Mouse (Mus musculus) hindbrain, postnatal 0 days (tissue): ENCODE results near the gene Abhd16a. TPM values are rescaled to one million over a fixed set of nuclear protein-coding genes. Genes with fewer than 3 reads are reported as not detected.

Experiments used
- ATAC-seq: fragments of 200-750 bp; cut with Nextera tagmentation; 2 replicates; pipeline ENCODE4 v1.8.0; 2017; ENCODE audit warnings: mild to moderate bottlenecking, moderate TSS enrichment, moderate library complexity
- DNase-seq: peaks from one replicate; pipeline ENCODE4 v3.0.0-alpha.2; 2015; ENCODE audit warnings: low spot score
- H3K27ac ChIP-seq: fragments of 300-500 bp; sonication (generic); 2 replicates; pipeline ENCODE4 v1.5.1; 2014; ENCODE audit warnings: mild to moderate bottlenecking
- H3K27me3 ChIP-seq: fragments of 300-500 bp; sonication (generic); 2 replicates; pipeline ENCODE4 v1.6.1; 2014; ENCODE audit warnings: low read length, mixed read lengths; ENCODE audit not compliant: insufficient read depth
- H3K36me3 ChIP-seq: fragments of 300-500 bp; sonication (generic); 2 replicates; pipeline ENCODE4 v1.6.1; 2014; ENCODE audit warnings: low read length, mixed read lengths; ENCODE audit not compliant: insufficient read depth
- H3K4me1 ChIP-seq: fragments of 300-500 bp; sonication (generic); 2 replicates; pipeline ENCODE4 v1.6.1; 2014; ENCODE audit warnings: antibody characterized with exemption, low read length, mixed read lengths; ENCODE audit not compliant: insufficient read depth
- H3K4me2 ChIP-seq: fragments of 300-500 bp; sonication (generic); 2 replicates; pipeline ENCODE4 v1.6.1; 2014; ENCODE audit warnings: low read depth, mild to moderate bottlenecking, low read length, moderate library complexity, mixed read lengths
- H3K4me3 ChIP-seq: fragments of 300-500 bp; sonication (generic); 2 replicates; pipeline ENCODE4 v1.5.1; 2014; ENCODE audit warnings: low read length
- H3K9ac ChIP-seq: fragments of 300-500 bp; sonication (generic); replicated peaks from 2 replicates; pipeline ENCODE4 v1.6.1; 2014; ENCODE audit warnings: mild to moderate bottlenecking, low read length, moderate library complexity, mixed read lengths
- H3K9me3 ChIP-seq: fragments of 300-500 bp; sonication (generic); 2 replicates; pipeline ENCODE4 v1.6.1; 2016; ENCODE audit warnings: low read length, mixed read lengths
- CTCF ChIP-seq: IDR thresholded peaks from 2 replicates; pipeline ENCODE4 v1.5.1; 2016; ENCODE audit warnings: antibody characterized with exemption, control low read depth, low read depth
- WGBS: fragments of 180-500 bp; shearing (Covaris S2); extraction: QIAGEN DNeasy Blood & Tissue Kit; methylation state at CpG from one replicate; pipeline ENCODE4 v1.1.7; 2014; 5-methylcytosine and 5-hydroxymethylcytosine counted together
- polyA plus RNA-seq: library from polyadenylated mRNA; unstranded; fragments of >200 nt; fragmentation: Nextera tagmentation; extraction: Ambion mirVana; gene quantifications from 2 replicates; pipeline ENCODE4 v1.2.1, GENCODE M21; 2015
- total RNA-seq: library from RNA; depleted of rRNA; stranded (reverse); fragments of >200 nt; gene quantifications from 2 replicates; pipeline ENCODE4 v1.2.3, GENCODE M21; 2014

The Abhd16a gene
- total and polyA plus RNA-seq, 2 experiments from 2014 or later, result 121 to 158 TPM

GRCm38 (mm10) chr17:35097164-35097655 lies 8.1 kb downstream of the Abhd16a start:
- no peaks in the 10 kb centered on the region for H3K4me1 ChIP-seq
- TF ChIP-seq CTCF, result no peak
- DNase-seq (no peak), ATAC-seq (no peak)
- H3K9me3 ChIP-seq, result no peaks in the 10 kb centered on the region
- no peak overlapping the region for H3K4me3 ChIP-seq
- 68% methylated on average over 12 of the region's 12 CpGs for WGBS
- H3K9ac ChIP-seq, result no peak overlapping the region
- no peak overlapping the region for H3K4me2 ChIP-seq
- H3K36me3 ChIP-seq, result peaks cover 72% of the 10 kb centered on the region
- no peak overlapping the region for H3K27ac ChIP-seq
- no peaks in the 10 kb centered on the region for H3K27me3 ChIP-seq

GRCm38 (mm10) chr17:35100196-35100765 lies 11.2 kb downstream of the Abhd16a start:
- Histone ChIP-seq H3K4me2 (no peak overlapping the region), H3K36me3 (peaks cover 70% of the 10 kb centered on the region), H3K27ac (no peak overlapping the region), H3K4me1 (no peaks in the 10 kb centered on the region), H3K27me3 (no peaks in the 10 kb centered on the region), H3K4me3 (no peak overlapping the region), H3K9me3 (no peaks in the 10 kb centered on the region), H3K9ac (no peak overlapping the region)
- ATAC-seq (no peak), DNase-seq (no peak)
- 78% methylated on average over 10 of the region's 10 CpGs for WGBS
- TF ChIP-seq CTCF, result no peak

DNA sequence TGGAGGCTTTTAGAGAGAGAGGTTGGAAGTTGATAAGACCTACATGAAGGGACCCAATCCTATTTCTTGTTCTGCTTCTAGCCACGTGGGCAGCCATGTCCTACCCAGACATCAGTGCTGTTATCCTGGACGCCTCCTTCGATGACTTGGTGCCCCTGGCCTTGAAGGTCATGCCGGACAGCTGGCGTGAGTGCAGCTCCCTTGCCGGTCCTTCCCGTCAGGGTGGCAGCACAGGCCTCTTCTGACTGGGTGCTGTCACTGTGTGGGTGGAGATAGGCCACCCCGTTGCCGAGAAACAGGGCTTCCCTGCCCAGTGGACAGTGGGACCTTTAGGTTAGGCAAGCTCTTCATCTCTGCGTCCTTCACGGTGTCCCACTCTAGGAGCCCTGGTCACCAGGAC lies 12.1 kb downstream of the Abhd16a start:
- H3K4me3 ChIP-seq, result no peak overlapping the region
- H3K27me3 ChIP-seq, result no peaks in the 10 kb centered on the region
- whole genome bisulfite sequencing, result 90% methylated on average over 11 of the region's 11 CpGs
- no peak for ATAC-seq
- H3K36me3 ChIP-seq, result peaks cover 67% of the 10 kb centered on the region
- no peaks in the 10 kb centered on the region for H3K9me3 ChIP-seq
- no peak for DNase-seq
- no peak overlapping the region for H3K4me2 ChIP-seq
- TF ChIP-seq CTCF, result no peak
- H3K27ac ChIP-seq, result no peak overlapping the region
- no peak overlapping the region for H3K9ac ChIP-seq
- no peaks in the 10 kb centered on the region for H3K4me1 ChIP-seq

DNA sequence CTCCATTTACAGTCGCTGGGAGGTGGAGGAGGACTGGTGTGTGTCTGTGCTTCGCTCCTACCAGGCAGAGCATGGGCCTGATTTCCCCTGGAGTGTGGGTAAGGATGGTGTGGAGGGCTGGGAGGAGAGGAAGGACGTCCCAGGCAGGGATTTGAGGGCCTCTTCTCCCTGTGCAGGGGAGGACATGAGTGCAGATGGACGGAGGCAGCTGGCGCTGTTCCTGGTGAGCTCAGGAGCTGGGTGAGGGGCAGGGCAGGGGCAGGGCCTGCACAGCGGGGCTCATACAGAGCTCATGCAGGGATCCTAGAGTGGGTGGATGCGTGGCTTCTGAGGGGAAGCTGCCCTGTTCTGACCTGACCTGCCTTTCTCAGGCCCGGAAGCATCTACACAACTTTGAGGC lies 13.2 kb downstream of the Abhd16a start:
- Histone ChIP-seq H3K27ac (no peak overlapping the region), H3K9me3 (no peaks in the 10 kb centered on the region), H3K4me3 (no peak overlapping the region), H3K27me3 (no peaks in the 10 kb centered on the region), H3K4me1 (no peaks in the 10 kb centered on the region), H3K9ac (no peak overlapping the region), H3K4me2 (no peak overlapping the region), H3K36me3 (peaks cover 63% of the 10 kb centered on the region)
- WGBS, result 67% methylated on average over 7 of the region's 8 CpGs
- DNase-seq, result no peak
- TF ChIP-seq CTCF, result no peak
- no peak for ATAC-seq

GRCm38 (mm10) chr17:35103221-35103690 lies 14.2 kb downstream of the Abhd16a start:
- H3K4me3 ChIP-seq, result no peak overlapping the region
- H3K9me3 ChIP-seq, result no peaks in the 10 kb centered on the region
- no peak for DNase-seq
- H3K27ac ChIP-seq, result no peak overlapping the region
- WGBS, result 67% methylated on average over 6 of the region's 6 CpGs
- H3K4me2 ChIP-seq, result no peak overlapping the region
- TF ChIP-seq CTCF, result no peak
- no peak for ATAC-seq
- H3K9ac ChIP-seq, result no peak overlapping the region
- H3K36me3 ChIP-seq, result peaks cover 57% of the 10 kb centered on the region
- no peaks in the 10 kb centered on the region for H3K27me3 ChIP-seq
- no peaks in the 10 kb centered on the region for H3K4me1 ChIP-seq

- H3K36me3 ChIP-seq, result peaks cover 50% of the 10 kb centered on the region
These were observed 15.0 kb downstream of the Abhd16a start for GRCm38 (mm10) chr17:35104079-35104478.

DNA sequence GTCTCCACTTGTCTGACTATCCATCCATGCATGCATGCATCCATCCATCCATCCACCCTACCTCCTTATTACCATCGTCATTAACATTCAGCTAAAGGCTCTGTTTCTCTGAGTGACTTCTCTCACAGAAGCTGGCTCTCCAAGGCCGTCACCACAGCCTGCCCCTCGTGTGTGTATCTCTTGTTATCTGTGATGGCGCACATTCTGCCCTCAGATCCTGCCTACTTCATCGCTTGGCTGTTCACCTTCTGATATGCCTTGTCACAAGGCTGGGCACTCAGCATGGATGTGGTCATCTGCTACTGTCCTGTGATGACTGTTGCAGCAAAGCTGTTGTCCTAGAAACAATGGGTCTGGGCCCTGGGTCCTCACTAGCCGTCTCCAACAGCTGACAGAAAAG lies 15.7 kb downstream of the Abhd16a start:
- WGBS, result 68% methylated on average over 6 of the region's 6 CpGs
- no peak overlapping the region for H3K9ac ChIP-seq
- no peaks in the 10 kb centered on the region for H3K9me3 ChIP-seq
- H3K27me3 ChIP-seq, result no peaks in the 10 kb centered on the region
- H3K36me3 ChIP-seq, result peaks cover 43% of the 10 kb centered on the region
- ATAC-seq (no peak), DNase-seq (no peak)
- no peak for TF ChIP-seq CTCF
- H3K27ac ChIP-seq, result no peak overlapping the region
- H3K4me3 ChIP-seq, result no peak overlapping the region
- no peaks in the 10 kb centered on the region for H3K4me1 ChIP-seq
- no peak overlapping the region for H3K4me2 ChIP-seq

More at GRCm38 (mm10) chr17:35104079-35104478, 15.0 kb downstream of the Abhd16a start:
- TF ChIP-seq CTCF, result no peak
- no peaks in the 10 kb centered on the region for H3K27me3 ChIP-seq
- DNase-seq (no peak), ATAC-seq (no peak)
- 94% methylated on average over 7 of the region's 7 CpGs for WGBS
- no peak overlapping the region for H3K27ac ChIP-seq
- H3K9me3 ChIP-seq, result no peaks in the 10 kb centered on the region
- no peak overlapping the region for H3K4me2 ChIP-seq
- no peak overlapping the region for H3K4me3 ChIP-seq
- no peaks in the 10 kb centered on the region for H3K4me1 ChIP-seq
- no peak overlapping the region for H3K9ac ChIP-seq
